Mouse (Mus musculus): ENCODE results near the gene Gm12830.

Gm12830 gene

GRCm38 (mm10) chr4:114844600-114844999, 23.1 kb downstream of the Gm12830 start:
- no peak for DNase-seq (ENCODE audit: low spot score in 2 of 2)

- no peak for DNase-seq (ENCODE audit: low spot score in 2 of 2)
Measured at GRCm38 (mm10) chr4:114845622-114846021, 24.1 kb downstream of the Gm12830 start.

- DNase-seq (ENCODE audit: low spot score in 2 of 2), result no peak
Measured at GRCm38 (mm10) chr4:114846723-114847122, 25.2 kb downstream of the Gm12830 start.

- no peak for DNase-seq (ENCODE audit: low spot score in 2 of 2)
Measured at GRCm38 (mm10) chr4:114853968-114854367, 32.4 kb downstream of the Gm12830 start.

GRCm38 (mm10) chr4:114858426-114858825, 36.9 kb downstream of the Gm12830 start:
- no peak for DNase-seq (ENCODE audit: low spot score in 2 of 2)

- DNase-seq (ENCODE audit: low spot score in 2 of 2), result no peak
Measured at GRCm38 (mm10) chr4:114863166-114863565, 41.6 kb downstream of the Gm12830 start.

- DNase-seq (ENCODE audit: low spot score in 2 of 2), result no peak
Measured at GRCm38 (mm10) chr4:114869765-114870490, 48.4 kb downstream of the Gm12830 start.

GRCm38 (mm10) chr4:114876441-114876972, 55.0 kb downstream of the Gm12830 start:
- DNase-seq (ENCODE audit: low spot score in 2 of 2), result no peak

GRCm38 (mm10) chr4:114882232-114882631, 60.7 kb downstream of the Gm12830 start:
- DNase-seq (ENCODE audit: low spot score in 2 of 2), result no peak

GRCm38 (mm10) chr4:114897853-114898252, 76.3 kb downstream of the Gm12830 start:
- DNase-seq (ENCODE audit: low spot score in 2 of 2), result no peak

GRCm38 (mm10) chr4:114899885-114900284, 78.4 kb downstream of the Gm12830 start:
- no peak for DNase-seq (ENCODE audit: low spot score in 2 of 2)

- no peak for DNase-seq (ENCODE audit: low spot score in 2 of 2)
Measured at GRCm38 (mm10) chr4:114900866-114901642, 79.5 kb downstream of the Gm12830 start.

GRCm38 (mm10) chr4:114901643-114902351, 80.3 kb downstream of the Gm12830 start:
- no peak for DNase-seq (ENCODE audit: low spot score in 2 of 2)

- DNase-seq (ENCODE audit: low spot score in 2 of 2), result no peak
Measured at GRCm38 (mm10) chr4:114902641-114903421, 81.3 kb downstream of the Gm12830 start.

- no peak for DNase-seq (ENCODE audit: low spot score in 2 of 2)
Measured at GRCm38 (mm10) chr4:114903422-114903782, 81.9 kb downstream of the Gm12830 start.

GRCm38 (mm10) chr4:114905501-114905900, 84.0 kb downstream of the Gm12830 start:
- no peak for DNase-seq (ENCODE audit: low spot score in 2 of 2)
